Mouse (Mus musculus): ENCODE data around the gene Ptges3l.
"Not testable (repeated sequence)": the region's sequence is repeated elsewhere in the genome, so short reads cannot be mapped to it uniquely, and the experiment has no call there.

The Ptges3l gene

DNA sequence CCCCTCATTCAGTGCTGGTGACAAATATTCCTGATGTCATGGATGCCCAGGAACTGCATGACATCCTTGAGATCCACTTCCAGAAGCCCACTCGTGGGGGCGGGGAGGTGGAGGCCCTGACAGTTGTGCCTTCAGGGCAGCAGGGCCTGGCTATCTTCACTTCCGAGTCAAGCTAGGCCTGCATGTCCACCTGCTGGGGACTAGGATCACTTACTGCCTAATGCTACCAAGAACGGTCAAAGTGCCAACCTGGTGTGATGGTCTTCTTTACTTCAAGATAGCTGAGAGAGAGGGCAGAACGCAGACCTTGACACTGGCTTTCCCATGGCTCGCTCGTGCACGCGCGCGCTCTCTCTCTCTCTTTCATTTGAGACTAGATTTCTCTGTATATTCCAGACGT is 33.1 kb upstream of the Ptges3l start:
- no peak for DNase-seq (ENCODE audit: extremely low read depth, low read depth, low spot score)

- DNase-seq (ENCODE audit: extremely low read depth, low read depth, low spot score), result no peak
Measured at GRCm38 (mm10) chr11:101457631-101458030, 32.5 kb upstream of the Ptges3l start.

GRCm38 (mm10) chr11:101455627-101456026 is 30.5 kb upstream of the Ptges3l start:
- DNase-seq (ENCODE audit: extremely low read depth, low read depth, low spot score), result no peak

DNA sequence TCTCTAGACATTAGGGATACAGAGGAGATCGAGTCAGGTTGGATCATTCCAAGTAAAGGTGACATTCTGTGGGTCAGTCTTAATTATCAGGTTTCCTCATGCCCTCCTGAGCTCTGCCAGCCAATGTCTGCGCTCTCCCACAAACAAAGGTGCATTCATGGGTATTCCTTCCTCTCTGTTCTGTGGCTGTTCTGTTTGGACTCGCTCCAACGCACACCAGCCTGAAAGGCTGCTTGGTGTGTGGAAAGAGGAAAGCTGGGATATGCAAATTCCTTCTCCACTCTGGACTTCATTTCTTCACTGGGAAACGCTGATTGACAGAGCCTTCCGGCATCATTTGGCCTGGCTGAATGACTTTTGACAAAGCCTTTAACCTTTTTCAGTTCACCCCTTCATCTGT is 29.6 kb upstream of the Ptges3l start:
- DNase-seq (ENCODE audit: extremely low read depth, low read depth, low spot score), result no peak

- DNase-seq (ENCODE audit: extremely low read depth, low read depth, low spot score), result no peak
Measured at GRCm38 (mm10) chr11:101452093-101452774, 27.1 kb upstream of the Ptges3l start.

- DNase-seq (ENCODE audit: extremely low read depth, low read depth, low spot score), result peak; percentile 81
Measured at GRCm38 (mm10) chr11:101451536-101451935, 26.4 kb upstream of the Ptges3l start.

- no peak for DNase-seq (ENCODE audit: extremely low read depth, low read depth, low spot score)
Measured at GRCm38 (mm10) chr11:101450394-101450793, 25.3 kb upstream of the Ptges3l start.

GRCm38 (mm10) chr11:101449596-101449995 is 24.5 kb upstream of the Ptges3l start:
- DNase-seq (ENCODE audit: extremely low read depth, low read depth, low spot score), result not testable (repeated sequence)

DNA sequence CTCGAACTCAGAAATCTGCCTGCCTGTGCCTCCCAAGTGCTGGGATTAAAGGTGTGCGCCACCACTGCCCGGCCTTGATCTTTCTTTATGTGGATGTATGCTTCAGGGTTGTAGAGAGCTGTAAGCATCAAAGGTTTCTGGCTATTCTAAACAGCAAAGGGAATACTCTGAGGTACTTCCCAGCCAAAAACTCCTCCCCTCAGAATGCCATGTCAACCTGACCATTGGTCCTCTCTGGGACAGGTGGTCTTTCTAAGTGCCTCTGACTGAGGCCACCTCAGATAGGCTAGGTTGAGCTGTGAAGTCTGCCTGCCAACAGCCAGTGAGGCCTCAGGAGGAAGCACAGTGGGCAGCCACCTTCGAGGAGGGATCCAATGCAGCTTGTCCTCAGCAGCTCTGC is 23.8 kb upstream of the Ptges3l start:
- no peak for DNase-seq (ENCODE audit: extremely low read depth, low read depth, low spot score)

GRCm38 (mm10) chr11:101448274-101448746 is 23.2 kb upstream of the Ptges3l start, which contains the start of gene Ifi35:
TSS of gene Ifi35 (plus strand) at chr11:101448407.
- DNase-seq (ENCODE audit: extremely low read depth, low read depth, low spot score), result no peak

- no peak for DNase-seq (ENCODE audit: extremely low read depth, low read depth, low spot score)
Measured at GRCm38 (mm10) chr11:101447786-101448185, 22.7 kb upstream of the Ptges3l start.

DNA sequence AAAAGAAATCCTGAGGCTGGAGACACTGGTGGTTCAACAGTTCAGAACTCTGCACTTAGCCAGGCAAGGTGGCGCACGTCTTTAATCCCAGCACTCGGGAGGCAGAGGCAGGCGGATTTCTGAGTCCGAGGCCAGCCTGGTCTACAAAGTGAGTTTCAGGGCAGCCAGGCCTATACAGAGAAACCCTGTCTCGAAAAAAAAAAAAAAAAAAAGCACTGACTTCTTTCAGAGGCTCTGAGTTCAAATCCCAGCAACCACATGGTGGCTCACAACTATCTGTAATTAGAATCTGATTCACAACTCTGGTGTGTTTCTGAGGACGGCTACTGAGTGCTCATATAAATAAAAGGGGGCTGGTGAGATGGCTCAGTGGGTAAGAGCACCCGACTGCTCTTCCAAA is 21.7 kb upstream of the Ptges3l start:
- DNase-seq (ENCODE audit: extremely low read depth, low read depth, low spot score), result not testable (repeated sequence)

DNA sequence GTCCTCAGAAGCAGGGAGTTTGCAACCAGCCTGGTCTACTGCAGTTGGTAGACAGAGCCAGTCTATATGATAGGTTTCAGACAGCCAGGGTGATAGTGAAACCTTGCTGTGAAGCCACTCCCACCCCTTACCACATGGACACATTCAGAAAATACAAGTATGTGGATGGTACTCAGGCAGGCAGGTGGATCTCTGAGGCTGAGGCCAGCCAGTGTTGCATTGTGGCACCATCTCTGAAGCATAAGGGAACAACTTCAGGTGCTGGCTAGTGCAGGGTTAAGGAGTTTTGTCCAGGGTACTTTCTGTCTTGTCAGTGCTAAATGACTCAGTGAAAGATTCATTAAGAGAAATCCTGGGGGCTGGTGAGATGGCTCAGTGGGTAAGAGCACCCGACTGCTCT is 21.2 kb upstream of the Ptges3l start:
- no peak for DNase-seq (ENCODE audit: extremely low read depth, low read depth, low spot score)

DNA sequence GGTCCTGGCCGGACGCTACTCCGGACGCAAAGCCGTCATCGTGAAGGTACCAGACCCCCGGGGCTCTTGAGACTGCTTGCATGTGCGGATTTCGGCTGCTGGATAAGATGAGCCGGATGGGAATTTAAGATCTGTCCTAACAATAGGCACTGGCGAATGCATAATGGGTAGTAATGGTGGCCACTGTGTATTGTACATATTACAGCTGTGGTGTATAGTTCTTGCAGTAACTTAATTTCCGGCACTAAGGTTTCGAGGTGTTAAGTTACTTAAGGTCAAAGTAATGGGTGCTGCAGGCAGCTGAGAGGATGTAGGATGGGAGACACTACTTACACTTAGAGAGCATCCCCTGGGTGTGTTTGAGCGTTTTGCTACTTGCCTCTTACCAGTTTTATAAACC is 17.6 kb upstream of the Ptges3l start:
- DNase-seq (ENCODE audit: extremely low read depth, low read depth, low spot score), result no peak

DNA sequence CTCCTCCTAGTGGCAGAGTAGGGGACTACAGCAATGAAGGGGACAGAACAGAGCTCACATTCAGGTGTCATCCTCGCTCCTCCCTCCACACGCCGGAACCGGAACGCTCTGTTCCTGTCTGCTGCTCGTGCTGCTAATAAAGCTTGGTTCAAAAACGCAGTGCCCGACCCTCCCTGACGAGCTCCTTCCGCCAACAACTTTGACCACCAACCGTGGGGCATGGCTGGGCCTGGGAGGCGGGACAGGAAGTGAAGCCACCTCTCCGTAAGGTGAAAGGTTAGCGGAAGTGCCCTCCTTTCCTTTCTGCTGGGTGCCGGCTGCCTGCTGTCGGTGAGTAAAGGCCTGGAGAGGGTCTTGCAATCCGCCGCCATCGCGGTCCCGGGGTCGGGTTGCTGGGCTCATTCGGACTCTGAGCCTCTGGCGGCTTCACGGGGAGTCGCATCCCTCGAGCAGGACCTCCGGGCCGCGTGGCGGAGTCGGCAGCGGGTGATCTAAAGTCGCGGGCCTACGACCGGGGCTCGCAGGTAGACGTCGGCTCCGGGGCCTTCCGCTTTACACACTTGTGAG is 17.1 kb upstream of the Ptges3l start, which contains the start of gene Rpl27:
Gene Rpl27 (plus strand): TSS at position 172 of the 567 bp plus-strand sequence.
- DNase-seq (ENCODE audit: extremely low read depth, low read depth, low spot score), result peak; percentile 96

DNA sequence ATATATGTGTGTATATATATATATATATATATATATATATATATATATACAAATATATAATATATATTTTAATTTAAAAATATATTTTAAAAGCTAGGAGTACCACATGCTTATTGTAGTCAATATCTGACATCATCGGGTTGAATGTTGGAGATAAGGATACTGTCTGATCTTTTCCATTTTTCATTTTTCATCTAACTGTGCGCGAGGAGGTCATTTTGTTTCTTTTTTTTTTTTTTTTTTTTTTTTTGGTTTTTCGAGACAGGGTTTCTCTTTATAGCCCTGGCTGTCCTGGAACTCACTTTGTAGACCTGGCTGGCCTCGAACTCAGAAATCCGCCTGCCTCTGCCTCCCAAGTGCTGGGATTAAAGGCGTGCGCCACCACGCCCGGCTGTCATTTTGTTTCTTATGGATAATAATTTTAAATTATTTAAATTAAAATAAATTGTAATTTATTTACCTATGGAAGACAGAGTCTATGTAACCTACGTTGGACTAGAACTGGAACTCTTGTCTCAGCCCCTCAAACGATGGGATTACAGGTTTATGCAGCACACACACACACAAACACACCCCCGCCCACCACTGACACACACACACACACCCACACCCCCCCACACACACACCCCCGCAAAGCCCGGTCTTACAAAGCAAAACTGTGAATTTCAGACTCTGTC is 16.5 kb upstream of the Ptges3l start:
- not testable (repeated sequence) for DNase-seq (ENCODE audit: extremely low read depth, low read depth, low spot score)

DNA sequence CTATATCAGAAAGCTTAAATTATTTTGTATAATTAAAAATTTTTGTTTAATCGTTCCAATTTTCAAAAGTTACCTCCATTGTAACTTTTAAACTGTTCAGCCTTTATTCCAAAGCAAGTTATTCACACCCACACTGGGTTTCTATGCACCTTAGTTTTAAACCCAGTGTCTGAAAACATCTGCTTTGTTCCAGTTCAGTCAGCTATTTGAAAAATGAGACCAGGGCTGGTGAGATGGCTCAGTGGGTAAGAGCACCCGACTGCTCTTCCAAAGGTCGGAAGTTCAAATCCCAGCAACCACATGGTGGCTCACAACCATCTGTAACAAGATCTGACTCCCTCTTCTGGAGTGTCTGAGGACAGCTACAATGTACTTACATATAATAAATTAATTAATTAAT is 12.9 kb upstream of the Ptges3l start:
- DNase-seq (ENCODE audit: extremely low read depth, low read depth, low spot score), result not testable (repeated sequence)

DNA sequence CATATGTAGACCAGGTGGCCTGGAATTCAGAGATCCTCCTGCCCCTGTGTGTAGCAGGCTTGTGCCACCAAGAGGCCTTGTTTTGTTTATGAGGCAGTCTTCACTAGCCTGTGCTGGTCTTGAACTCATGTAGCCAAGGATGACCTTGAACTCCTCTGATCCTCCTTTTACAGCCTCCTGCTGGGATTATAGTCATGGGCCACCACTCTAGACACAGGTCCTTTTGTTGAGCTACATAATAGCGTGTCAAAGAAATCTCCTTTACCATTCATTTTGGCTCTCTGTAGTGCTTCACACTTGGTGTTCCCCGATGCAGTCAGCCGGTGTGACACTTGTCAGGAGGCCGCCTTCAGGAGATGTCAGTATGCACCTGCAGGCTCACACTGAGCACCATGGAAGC is 11.8 kb upstream of the Ptges3l start:
- DNase-seq (ENCODE audit: extremely low read depth, low read depth, low spot score), result no peak

DNA sequence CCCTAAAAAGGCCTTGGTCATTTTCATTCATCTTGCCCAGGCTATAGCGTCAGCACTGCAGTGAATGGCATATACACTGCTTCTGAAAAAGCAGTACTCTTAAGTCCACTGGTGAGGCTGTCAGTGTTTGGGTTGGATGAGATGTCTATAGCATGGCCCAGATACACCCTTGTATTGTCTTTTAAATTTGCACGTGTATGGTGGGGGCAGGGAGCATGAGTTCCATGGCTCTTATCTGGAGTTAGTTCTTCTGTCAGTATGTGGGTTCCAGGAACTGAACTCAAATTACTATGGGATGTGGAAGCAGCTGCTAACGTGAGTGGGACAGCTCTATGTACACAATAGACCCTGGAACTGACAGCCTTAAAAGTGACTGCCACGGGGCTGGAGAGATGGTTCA is 10.7 kb upstream of the Ptges3l start:
- DNase-seq (ENCODE audit: extremely low read depth, low read depth, low spot score), result no peak

- no peak for DNase-seq (ENCODE audit: extremely low read depth, low read depth, low spot score)
Measured at GRCm38 (mm10) chr11:101433396-101433795, 8.3 kb upstream of the Ptges3l start.

GRCm38 (mm10) chr11:101431327-101431726 is 6.2 kb upstream of the Ptges3l start:
- no peak for DNase-seq (ENCODE audit: extremely low read depth, low read depth, low spot score)

DNA sequence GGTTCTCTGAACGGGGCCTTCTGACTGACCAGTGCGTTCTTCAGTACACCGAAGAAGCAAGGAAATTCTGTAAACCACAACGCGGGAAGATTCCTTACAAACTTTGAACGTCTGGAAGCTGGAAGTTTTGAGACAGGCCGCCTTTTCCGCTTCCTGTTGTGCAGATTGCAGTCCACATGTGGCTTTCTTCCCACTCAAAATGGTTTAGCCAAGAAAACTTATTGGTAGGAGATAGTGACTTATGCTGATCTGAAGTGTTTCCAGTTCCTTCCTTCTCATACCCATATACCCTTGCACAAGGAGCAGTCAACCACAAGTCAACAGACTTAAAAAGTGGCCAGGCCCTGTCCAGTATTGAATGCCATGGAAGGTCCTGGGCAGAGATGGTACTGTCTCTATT is 1.0 kb upstream of the Ptges3l start:
- no peak for DNase-seq (ENCODE audit: extremely low read depth, low read depth, low spot score)
